Mouse (Mus musculus) hindbrain, embryonic 13.5 days (tissue): ENCODE measurements around the gene Fam172a. TPM values are rescaled to one million over a fixed set of nuclear protein-coding genes. Genes with fewer than 3 reads are reported as not detected.

ENCODE experiments used
- ATAC-seq: fragments of 200-750 bp; cut with Nextera tagmentation; 2 replicates; pipeline ENCODE4 v1.8.0; 2017; ENCODE audit warnings: moderate TSS enrichment; ENCODE audit not compliant: low FRiP score
- H3K27ac ChIP-seq: fragments of 300-500 bp; sonication (generic); 2 replicates; pipeline ENCODE4 v1.5.1; 2015; ENCODE audit warnings: inconsistent platforms, mild to moderate bottlenecking, moderate library complexity
- H3K27me3 ChIP-seq: fragments of 300-500 bp; sonication (generic); 2 replicates; pipeline ENCODE4 v1.6.1; 2015; ENCODE audit warnings: mild to moderate bottlenecking, inconsistent platforms
- H3K36me3 ChIP-seq: fragments of 300-500 bp; sonication (generic); 2 replicates; pipeline ENCODE4 v1.6.1; 2015; ENCODE audit warnings: mild to moderate bottlenecking, inconsistent platforms
- H3K4me1 ChIP-seq: fragments of 300-500 bp; sonication (generic); replicated peaks from 2 replicates; pipeline ENCODE4 v1.6.1; 2015; ENCODE audit warnings: inconsistent platforms
- H3K4me2 ChIP-seq: fragments of 300-500 bp; sonication (generic); 2 replicates; pipeline ENCODE4 v1.6.1; 2015; ENCODE audit warnings: inconsistent platforms, mild to moderate bottlenecking, moderate library complexity
- H3K4me3 ChIP-seq: fragments of 300-500 bp; sonication (generic); 2 replicates; pipeline ENCODE4 v1.5.1; 2015; ENCODE audit warnings: mild to moderate bottlenecking, inconsistent platforms
- H3K9ac ChIP-seq: fragments of 300-500 bp; sonication (generic); 2 replicates; pipeline ENCODE4 v1.6.1; 2015; ENCODE audit warnings: mild to moderate bottlenecking, inconsistent platforms
- H3K9me3 ChIP-seq: fragments of 300-500 bp; sonication (generic); 2 replicates; pipeline ENCODE4 v1.6.1; 2016; ENCODE audit warnings: inconsistent platforms
- WGBS: fragments of 180-500 bp; shearing (Covaris S2); methylation state at CpG from one replicate; pipeline ENCODE4 v1.1.7; 2015; 5-methylcytosine and 5-hydroxymethylcytosine counted together
- polyA plus RNA-seq: library from polyadenylated mRNA; unstranded; fragments of >200 nt; fragmentation: Nextera tagmentation; extraction: Ambion mirVana; gene quantifications from 2 replicates; pipeline ENCODE4 v1.2.1, GENCODE M21; 2015

Fam172a gene
- polyA plus RNA-seq, 1 experiment from 2014 or later = 48.8 TPM

DNA sequence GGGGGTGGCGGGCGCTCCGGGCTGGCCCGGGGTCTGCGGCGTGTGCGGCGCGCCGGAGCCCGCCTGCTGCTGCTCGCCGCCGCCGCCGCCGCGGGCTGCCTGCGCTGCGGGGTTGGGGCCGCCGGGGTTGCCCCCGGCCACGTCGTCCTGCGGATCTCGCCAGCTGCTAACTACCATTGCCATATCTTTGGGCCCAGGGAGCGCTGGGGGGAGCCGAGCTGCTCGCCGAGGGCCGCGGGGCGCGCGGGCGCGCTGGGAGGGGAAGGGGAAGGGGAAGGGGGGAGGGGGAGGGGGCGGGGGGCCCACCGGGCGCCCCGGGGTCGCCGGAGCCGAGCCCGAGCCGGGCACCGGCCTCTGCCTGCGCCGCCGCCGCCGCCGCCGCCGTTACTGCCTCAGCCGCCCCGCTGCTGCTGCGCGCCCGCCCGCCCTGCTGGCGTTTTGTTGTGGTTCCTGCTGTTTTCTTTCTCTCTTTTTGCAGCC, 496.6 kb downstream of the Fam172a start:
- Histone ChIP-seq H3K27me3 (no peaks in the 10 kb centered on the region), H3K4me3 (peak overlapping the region; percentile 68), H3K4me1 (peaks cover 10% of the 10 kb centered on the region), H3K36me3 (peaks cover 8% of the 10 kb centered on the region), H3K9ac (peak overlapping the region; percentile 96), H3K9me3 (no peaks in the 10 kb centered on the region), H3K27ac (peak overlapping the region; percentile 100), H3K4me2 (peak overlapping the region; percentile 74)
- ATAC-seq = no peak
- 1% methylated on average over 33 of the region's 63 CpGs for WGBS

DNA sequence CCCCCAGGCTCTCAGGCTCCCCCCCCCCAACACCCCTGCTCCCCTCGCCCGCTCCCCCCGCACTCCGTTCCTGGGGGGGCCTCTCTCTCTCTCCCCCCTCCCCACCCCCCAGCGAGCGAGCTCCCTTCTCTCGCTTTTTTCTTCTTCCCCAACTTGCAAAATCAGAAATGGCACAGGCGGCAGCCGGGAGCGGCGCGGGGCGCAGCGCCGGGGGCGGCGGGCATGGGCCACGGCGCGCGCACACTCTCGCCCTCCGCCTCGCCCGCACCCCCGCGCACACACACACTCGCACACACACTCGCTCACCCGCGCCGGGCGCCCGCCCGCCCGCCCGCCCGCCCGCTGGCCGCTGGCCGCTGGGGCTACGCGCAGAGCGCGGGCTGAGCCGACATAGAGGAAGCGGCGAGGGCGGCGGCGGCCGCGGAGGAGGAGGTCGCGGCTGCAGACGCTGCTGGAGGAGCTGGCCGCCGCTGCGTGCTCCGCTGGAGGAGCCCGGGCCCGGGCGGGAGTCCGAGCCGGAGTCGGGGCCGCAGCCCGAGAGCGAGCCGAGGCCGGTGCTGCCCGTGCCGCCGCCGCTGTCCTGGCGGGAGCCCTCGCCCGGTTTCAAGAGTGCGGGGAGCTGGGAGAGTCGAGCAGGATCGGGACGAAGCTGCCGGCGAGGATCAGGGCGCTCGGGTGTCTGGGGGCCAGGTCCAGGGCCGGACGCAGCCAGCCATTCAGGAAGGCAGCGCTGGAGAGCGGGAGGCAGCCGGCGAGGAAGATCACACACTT, 497.2 kb downstream of the Fam172a start:
- Histone ChIP-seq H3K4me1 (peaks cover 13% of the 10 kb centered on the region), H3K27ac (peak overlapping the region; percentile 100), H3K9me3 (no peaks in the 10 kb centered on the region), H3K9ac (peak overlapping the region; percentile 96), H3K36me3 (peaks cover 8% of the 10 kb centered on the region), H3K4me2 (peak overlapping the region; percentile 74), H3K4me3 (peak overlapping the region; percentile 68), H3K27me3 (no peaks in the 10 kb centered on the region)
- WGBS = under 1% methylated on average over 76 of the region's 92 CpGs
- ATAC-seq = no peak

DNA sequence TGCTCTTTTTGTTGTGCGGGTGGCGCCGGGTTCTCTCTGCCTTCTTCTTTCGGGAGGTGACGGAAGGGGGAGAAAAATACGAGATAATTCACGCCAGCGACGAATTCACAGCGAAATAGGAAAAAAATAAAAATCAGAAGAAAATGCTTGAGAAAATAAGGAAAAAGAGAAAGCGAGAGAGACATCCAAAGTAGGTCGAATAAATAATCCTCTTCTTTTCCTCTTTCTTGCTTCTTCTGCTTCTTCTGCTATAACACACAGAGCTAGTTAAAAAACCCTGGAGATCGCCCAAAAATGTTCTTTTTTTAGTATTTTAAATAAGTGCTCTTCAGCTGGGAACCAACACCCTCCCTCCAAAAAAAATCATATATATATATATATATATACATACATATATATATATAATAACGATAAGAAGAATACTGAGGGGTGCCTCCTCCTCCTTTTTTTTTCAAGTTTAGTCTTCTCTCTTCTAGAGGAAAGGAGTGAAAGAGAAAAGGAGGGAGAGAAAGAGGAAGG, 497.9 kb downstream of the Fam172a start, which contains the start of gene Nr2f1:
TSS of gene Nr2f1 (minus strand) at position 116 of the 519 bp plus-strand sequence.
- Histone ChIP-seq H3K36me3 (peaks cover 7% of the 10 kb centered on the region), H3K9ac (peak within 1 kb of the TSS; percentile 96), H3K4me3 (peak within 1 kb of the TSS; percentile 68), H3K27me3 (no peaks in the 10 kb centered on the region), H3K9me3 (no peaks in the 10 kb centered on the region), H3K4me1 (peaks cover 20% of the 10 kb centered on the region), H3K4me2 (peak within 1 kb of the TSS; percentile 74), H3K27ac (peak within 1 kb of the TSS; percentile 100)
- WGBS = 0% methylated on average over 14 of the region's 14 CpGs
- ATAC-seq = no peak

DNA sequence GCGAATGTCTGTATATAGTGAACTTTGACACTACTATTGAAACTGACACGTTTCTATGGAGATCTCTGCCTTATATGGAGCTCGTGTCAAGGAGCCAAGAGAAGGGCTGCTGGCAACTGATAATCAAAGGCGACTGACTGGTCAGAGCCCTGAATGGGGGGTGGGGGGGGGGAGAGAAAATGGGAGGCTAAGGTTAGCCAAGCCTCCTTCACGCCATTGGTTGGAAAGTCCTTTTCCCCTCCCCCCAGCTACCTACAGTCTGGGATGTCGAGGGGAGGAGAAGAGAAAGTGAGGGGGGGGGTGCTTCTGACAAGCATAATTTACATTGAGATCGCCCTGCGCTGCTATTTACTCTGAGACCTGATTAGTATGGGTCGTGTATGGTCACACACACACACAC, 498.6 kb downstream of the Fam172a start:
- ATAC-seq = peak; percentile 62
- H3K4me3 ChIP-seq = peak overlapping the region; percentile 68
- peaks cover 20% of the 10 kb centered on the region for H3K4me1 ChIP-seq
- H3K9ac ChIP-seq = peak overlapping the region; percentile 96
- no peaks in the 10 kb centered on the region for H3K27me3 ChIP-seq
- peak overlapping the region; percentile 100 for H3K27ac ChIP-seq
- peaks cover under 1% of the 10 kb centered on the region; the same call in 1 of the 2 replicates for H3K36me3 ChIP-seq
- no peaks in the 10 kb centered on the region for H3K9me3 ChIP-seq
- peak overlapping the region; percentile 74 for H3K4me2 ChIP-seq
- WGBS = 0% methylated on average over 8 of the region's 9 CpGs

DNA sequence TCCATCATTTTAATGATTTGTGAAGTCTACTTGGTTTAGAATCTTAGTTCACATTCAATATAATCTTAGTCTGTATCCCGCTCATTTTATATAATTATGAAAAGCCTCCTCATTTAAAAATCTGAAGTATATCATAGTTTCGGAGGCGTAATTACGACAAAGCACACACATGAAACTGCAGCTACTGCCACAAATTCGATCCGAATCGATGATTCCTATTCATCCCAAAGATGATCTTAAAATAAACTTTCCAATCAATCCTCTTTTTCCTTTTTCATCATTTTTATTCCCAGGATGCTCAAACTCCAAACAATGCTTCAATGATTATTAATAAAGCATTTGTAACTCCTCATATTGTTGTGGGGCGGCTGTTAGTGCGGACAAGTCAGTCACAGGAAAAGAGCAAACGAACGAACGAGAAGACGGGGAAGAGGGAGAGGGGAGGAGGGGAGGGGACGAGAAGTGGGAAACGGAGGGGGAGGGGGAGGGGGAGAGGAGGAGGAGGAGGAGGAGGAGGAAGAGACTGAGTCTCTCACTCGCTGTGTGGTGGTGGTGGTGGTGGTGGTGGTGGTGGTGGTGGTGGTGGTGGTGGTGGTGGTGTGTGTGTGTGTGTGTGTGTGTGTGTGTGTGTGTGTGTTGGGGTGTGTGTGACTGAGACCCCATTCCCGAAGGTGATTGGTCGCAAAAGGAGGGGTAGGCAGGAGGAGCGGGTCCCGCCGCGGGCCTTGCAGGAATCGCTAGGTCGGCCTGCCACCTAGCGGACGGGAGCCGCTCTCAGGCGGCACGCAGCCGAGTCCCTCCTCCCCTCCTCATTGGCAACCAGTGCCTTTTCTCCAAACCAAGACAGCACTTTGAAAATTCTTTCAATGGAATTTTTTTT, 499.4 kb downstream of the Fam172a start:
- Histone ChIP-seq H3K9ac (peak overlapping the region; percentile 95), H3K4me2 (peak overlapping the region; percentile 74), H3K9me3 (no peaks in the 10 kb centered on the region), H3K36me3 (no peaks in the 10 kb centered on the region), H3K4me3 (peak overlapping the region; percentile 68), H3K27ac (peak overlapping the region; percentile 100), H3K4me1 (peaks cover 21% of the 10 kb centered on the region), H3K27me3 (no peaks in the 10 kb centered on the region)
- WGBS = under 1% methylated on average over 27 of the region's 30 CpGs
- peak; percentile 67 for ATAC-seq

DNA sequence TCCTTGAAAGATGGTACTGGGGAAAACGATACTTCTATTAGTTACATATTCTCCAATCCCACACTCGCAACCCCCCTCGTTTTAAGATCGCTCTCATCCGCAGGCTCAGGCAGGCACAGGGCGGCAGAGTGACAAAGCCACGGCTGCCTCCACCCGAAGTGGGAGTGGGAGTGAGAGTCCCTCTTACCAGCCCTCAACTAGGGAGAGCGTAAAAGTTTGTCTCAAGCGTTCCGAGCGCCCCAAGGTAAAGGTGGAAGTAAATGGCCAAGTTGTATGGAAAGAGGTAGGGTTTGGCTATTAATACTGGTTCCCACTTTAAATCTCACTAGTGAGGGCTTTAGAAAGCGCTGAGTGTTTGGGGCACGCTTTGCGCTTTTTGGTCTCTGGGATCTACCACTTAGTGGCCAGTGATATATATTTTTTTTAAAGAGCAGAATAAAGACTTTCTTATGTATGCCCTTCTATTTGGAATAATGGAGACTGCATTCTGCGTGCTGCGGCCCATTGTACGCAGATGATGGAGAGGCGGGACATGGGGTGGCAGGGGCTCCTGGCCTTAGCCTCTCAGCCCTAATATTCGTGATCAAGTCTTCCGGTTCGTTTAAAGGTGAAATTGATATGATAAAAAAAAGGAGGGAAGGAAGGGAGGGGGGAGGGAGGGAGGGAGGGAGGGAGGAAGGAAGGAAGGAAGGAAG, 500.2 kb downstream of the Fam172a start:
- WGBS = under 1% methylated on average over 22 of the region's 22 CpGs
- H3K4me3 ChIP-seq = peak overlapping the region; percentile 68
- H3K4me2 ChIP-seq = peak overlapping the region; percentile 74
- H3K36me3 ChIP-seq = no peaks in the 10 kb centered on the region
- ATAC-seq = peak; percentile 26
- no peaks in the 10 kb centered on the region for H3K27me3 ChIP-seq
- H3K9ac ChIP-seq = peak overlapping the region; percentile 95
- H3K27ac ChIP-seq = peak overlapping the region; percentile 99
- no peaks in the 10 kb centered on the region for H3K9me3 ChIP-seq
- peaks cover 26% of the 10 kb centered on the region for H3K4me1 ChIP-seq

DNA sequence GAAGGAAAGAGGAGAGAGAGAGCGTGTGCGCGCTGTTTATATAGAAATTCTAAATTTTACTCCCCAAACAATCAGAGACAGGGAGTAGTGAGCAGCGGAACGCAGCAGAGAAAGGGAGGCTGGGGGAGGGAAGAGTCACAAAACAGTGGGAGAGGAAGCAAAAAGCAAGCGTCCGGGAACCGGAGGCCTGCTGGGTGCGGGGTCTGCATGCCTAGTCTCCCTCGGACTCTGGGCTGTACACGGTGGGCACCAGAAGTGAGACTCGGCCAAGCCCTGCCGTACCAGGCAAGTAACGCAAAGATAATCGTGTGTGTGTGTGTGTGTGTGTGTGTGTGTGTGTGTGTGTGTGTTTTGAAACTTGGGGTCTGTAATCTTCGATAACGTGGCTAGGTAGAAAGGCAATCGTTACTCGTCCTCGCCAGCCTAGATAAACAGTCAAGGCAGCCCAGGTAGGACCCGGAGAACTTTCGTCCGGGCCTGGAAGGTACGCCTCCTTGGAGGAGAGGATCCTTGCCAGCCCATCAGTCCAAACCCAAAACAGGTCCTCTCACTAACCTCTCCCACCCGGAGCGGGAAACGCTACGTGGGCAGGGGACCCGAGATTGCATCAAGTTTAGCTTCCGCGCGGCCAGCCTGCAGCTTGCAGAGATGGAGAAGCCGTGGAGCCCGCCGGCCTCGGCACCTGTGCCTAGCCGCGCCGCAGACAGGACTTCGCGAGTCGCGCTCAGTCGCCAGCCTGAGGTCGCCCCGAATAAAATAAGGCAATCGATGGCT, 500.9 kb downstream of the Fam172a start:
- Histone ChIP-seq H3K4me2 (peak overlapping the region; percentile 74), H3K4me3 (peak overlapping the region; percentile 68), H3K9me3 (no peaks in the 10 kb centered on the region), H3K27me3 (no peaks in the 10 kb centered on the region), H3K27ac (peak overlapping the region; percentile 99), H3K36me3 (no peaks in the 10 kb centered on the region), H3K9ac (peak overlapping the region; percentile 95), H3K4me1 (peaks cover 33% of the 10 kb centered on the region)
- peak; percentile 3 for ATAC-seq
- WGBS = under 1% methylated on average over 46 of the region's 47 CpGs

DNA sequence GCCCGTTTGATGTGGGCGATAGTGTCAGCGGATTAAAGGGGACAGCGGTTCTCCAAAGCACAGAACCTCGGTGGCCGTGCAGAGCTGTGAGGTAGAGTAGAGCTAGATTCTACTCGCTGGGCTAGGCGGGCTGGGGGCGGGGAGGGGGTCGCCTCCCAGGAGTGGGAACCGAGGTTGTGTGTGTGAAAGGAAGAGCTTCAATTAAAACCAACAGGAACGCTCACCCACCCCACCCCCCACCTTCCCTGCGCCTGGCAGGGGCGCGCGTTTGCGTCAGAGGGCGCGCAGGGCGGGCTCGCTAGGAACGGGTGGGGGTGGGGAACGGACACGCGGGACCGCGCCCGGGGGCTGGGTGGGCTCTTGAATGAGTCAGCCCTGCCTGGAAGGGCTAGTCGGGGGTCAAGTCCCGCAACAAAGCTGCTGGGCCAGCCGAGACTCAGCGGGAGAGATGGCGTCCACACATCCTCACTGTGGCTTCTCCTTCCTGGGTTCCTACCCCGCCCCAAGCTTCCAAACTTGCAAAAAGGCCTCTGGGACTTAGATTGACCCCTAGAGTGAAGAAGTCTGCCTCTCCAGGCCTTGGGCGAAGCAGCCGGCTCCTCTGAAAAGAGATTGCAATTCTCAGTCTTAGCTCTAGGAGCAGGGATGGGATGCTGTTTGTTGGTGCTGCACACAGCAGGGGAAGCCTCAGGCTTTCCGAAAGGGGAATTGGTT, 501.7 kb downstream of the Fam172a start:
- Histone ChIP-seq H3K4me2 (peak overlapping the region; percentile 74), H3K27me3 (no peaks in the 10 kb centered on the region), H3K9ac (peak overlapping the region; percentile 95), H3K4me3 (peak overlapping the region; percentile 68), H3K4me1 (peaks cover 40% of the 10 kb centered on the region), H3K36me3 (no peaks in the 10 kb centered on the region), H3K27ac (peak overlapping the region; percentile 99), H3K9me3 (no peaks in the 10 kb centered on the region)
- ATAC-seq = peak; percentile 57
- WGBS = 1% methylated on average over 37 of the region's 37 CpGs

DNA sequence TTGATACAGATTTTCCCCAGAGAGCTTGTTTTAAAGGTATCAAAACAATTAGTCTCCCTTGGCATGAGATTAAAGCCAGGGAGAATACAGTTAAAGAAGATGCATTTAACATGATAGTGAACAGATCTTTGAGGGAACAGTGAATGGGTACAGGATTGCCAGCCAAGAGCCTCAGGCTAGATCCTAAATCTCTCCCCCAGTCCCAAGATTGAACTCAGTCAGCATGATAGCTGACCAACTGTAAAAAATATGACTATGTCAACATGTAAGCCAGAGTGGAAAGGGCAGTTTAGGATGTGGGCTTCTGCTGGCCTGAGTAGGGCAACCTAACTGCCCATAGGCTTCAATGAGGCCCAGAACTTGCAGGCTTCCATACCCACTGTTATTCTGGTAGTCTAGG, 503.6 kb downstream of the Fam172a start:
- Histone ChIP-seq H3K4me1 (peaks cover 59% of the 10 kb centered on the region), H3K4me2 (peak overlapping the region; percentile 74), H3K9me3 (no peaks in the 10 kb centered on the region), H3K9ac (0 out of 2 replicates have a peak overlapping the region, but pooled peaks have one; percentile 43), H3K27me3 (no peaks in the 10 kb centered on the region), H3K36me3 (no peaks in the 10 kb centered on the region), H3K27ac (peak overlapping the region; percentile 44; the same call in 1 of the 2 replicates), H3K4me3 (no peak overlapping the region)
- no peak for ATAC-seq

DNA sequence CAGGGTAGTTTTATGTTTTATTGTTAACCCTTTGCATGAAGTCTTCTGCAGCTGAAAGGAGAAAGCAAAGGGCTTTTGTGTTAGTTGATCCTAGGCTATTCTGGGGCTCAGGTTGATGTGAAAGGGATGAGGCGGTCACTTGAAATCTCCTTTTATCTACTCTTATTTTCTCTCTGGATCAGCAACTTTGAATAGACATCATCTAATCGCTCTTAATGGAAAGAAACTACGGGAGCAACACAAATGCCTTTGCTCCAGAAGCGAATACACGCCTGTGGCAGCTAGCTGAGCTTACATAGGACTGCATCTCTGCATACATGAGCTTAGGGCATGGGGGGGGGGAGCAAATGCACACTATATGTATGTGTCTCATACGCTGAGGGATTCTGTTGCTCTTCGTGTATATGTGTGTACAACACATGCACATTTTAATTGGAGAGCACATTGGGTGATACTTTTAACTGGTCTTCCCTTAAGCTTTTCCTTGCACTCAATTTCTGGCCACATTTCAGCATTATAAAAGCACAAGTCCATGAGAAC, 505.1 kb downstream of the Fam172a start:
- Histone ChIP-seq H3K27me3 (0 out of 2 replicates have a peak, but pooled peaks cover 3% of the 10 kb centered on the region), H3K9me3 (no peaks in the 10 kb centered on the region), H3K36me3 (no peaks in the 10 kb centered on the region), H3K4me3 (peak overlapping the region; percentile 2; the same call in 1 of the 2 replicates), H3K4me2 (peak overlapping the region; percentile 92), H3K27ac (peak overlapping the region; percentile 69), H3K4me1 (peaks cover 73% of the 10 kb centered on the region), H3K9ac (peak overlapping the region; percentile 61)
- WGBS = 19% methylated on average over 7 of the region's 7 CpGs
- no peak for ATAC-seq
